Mouse (Mus musculus) heart, postnatal 0 days (tissue): Measurements from ENCODE around the gene Phactr2. TPM values are rescaled to one million over a fixed set of nuclear protein-coding genes. Genes with fewer than 3 reads are reported as not detected.

Experiments
- ATAC-seq: fragments of 200-750 bp; cut with Nextera tagmentation; 2 replicates; pipeline ENCODE4 v1.8.0; 2017; ENCODE audit warnings: low read depth, moderate number of reproducible peaks, moderate library complexity; ENCODE audit not compliant: insufficient read depth
- DNase-seq: peaks from one replicate; pipeline ENCODE4 v3.0.0-alpha.2; 2016; ENCODE audit warnings: low spot score
- H3K27ac ChIP-seq: fragments of 300-500 bp; sonication (generic); 2 replicates; pipeline ENCODE4 v1.5.1; 2014; ENCODE audit warnings: low read depth, mild to moderate bottlenecking
- H3K27me3 ChIP-seq: fragments of 300-500 bp; sonication (generic); 2 replicates; pipeline ENCODE4 v1.6.1; 2014; ENCODE audit warnings: low read length, mixed read lengths; ENCODE audit not compliant: control insufficient read depth, insufficient read depth
- H3K36me3 ChIP-seq: fragments of 300-500 bp; sonication (generic); replicated peaks from 2 replicates; pipeline ENCODE4 v1.6.1; 2014; ENCODE audit warnings: low read length, mixed read lengths; ENCODE audit not compliant: control insufficient read depth, insufficient read depth
- H3K4me1 ChIP-seq: fragments of 300-500 bp; sonication (generic); 2 replicates; pipeline ENCODE4 v1.6.1; 2014; ENCODE audit warnings: antibody characterized with exemption; ENCODE audit not compliant: control insufficient read depth, insufficient read depth
- H3K4me2 ChIP-seq: fragments of 300-500 bp; sonication (generic); 2 replicates; pipeline ENCODE4 v1.6.1; 2014; ENCODE audit warnings: low read depth, mild to moderate bottlenecking, low read length, moderate library complexity
- H3K4me3 ChIP-seq: fragments of 300-500 bp; sonication (generic); 2 replicates; pipeline ENCODE4 v1.5.1; 2014; ENCODE audit warnings: low read depth, low read length
- H3K9ac ChIP-seq: fragments of 300-500 bp; sonication (generic); replicated peaks from 2 replicates; pipeline ENCODE4 v1.6.1; 2014; ENCODE audit warnings: low read depth, low read length, mixed read lengths
- H3K9me3 ChIP-seq: fragments of 300-500 bp; sonication (generic); replicated peaks from 2 replicates; pipeline ENCODE4 v1.6.1; 2016; ENCODE audit warnings: low read length; ENCODE audit not compliant: control insufficient read depth
- CTCF ChIP-seq: IDR thresholded peaks from 2 replicates; pipeline ENCODE4 v1.5.1; 2016; ENCODE audit warnings: antibody characterized with exemption, control low read depth, low read depth
- EP300 ChIP-seq: IDR thresholded peaks from 2 replicates; pipeline ENCODE4 v1.6.1; 2016; ENCODE audit warnings: antibody characterized with exemption, low read depth
- WGBS: fragments of 180-500 bp; shearing (Covaris S2); extraction: QIAGEN DNeasy Blood & Tissue Kit; methylation state at CpG from one replicate; pipeline ENCODE4 v1.1.7; 2014; 5-methylcytosine and 5-hydroxymethylcytosine counted together
- polyA plus RNA-seq: library from polyadenylated mRNA; unstranded; fragments of >200 nt; fragmentation: Nextera tagmentation; extraction: Ambion mirVana; gene quantifications from 2 replicates; pipeline ENCODE4 v1.2.1, GENCODE M21; 2015
- total RNA-seq: library from RNA; depleted of rRNA; stranded (reverse); fragments of >200 nt; gene quantifications from 2 replicates; pipeline ENCODE4 v1.2.3, GENCODE M21; 2014; ENCODE audit warnings: low replicate concordance

Gene Phactr2
- total and polyA plus RNA-seq, 2 experiments from 2014 or later = 39.6 to 51.1 TPM

DNA sequence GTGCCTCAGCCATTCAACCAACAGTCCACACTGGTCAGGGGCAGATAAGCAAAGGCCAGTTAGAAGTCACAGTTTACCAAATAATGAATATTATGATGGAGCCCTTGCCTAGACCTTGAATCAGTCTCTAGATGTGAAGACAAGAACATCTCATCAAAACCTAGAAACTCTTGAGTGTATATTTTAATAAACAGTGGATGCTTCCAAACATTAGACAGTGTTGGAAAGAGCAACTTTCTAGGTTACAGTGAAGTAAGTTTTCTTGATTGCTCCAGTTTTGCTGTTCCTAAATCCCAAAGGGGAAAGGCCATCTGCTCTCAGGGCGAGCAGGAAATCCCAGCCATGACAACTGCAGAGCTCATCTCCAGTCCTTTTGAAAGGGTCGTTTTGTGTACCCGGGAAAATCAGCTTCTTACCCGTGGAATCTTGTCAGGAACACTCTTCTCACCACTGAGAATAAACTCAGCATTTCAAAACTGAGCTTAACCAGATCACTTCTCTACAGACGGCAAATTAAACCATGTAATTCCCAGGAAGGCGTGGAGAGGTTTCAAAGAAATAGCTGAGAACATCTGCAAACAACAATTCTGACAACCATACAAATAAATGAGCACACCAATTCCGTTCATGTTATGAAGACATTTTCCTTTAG lies 296.1 kb downstream of the Phactr2 start, which contains the start of gene Zc2hc1b:
Zc2hc1b (minus strand) TSS at position 51 of the 652 bp plus-strand sequence.
- no peaks in the 10 kb centered on the region for H3K9me3 ChIP-seq
- H3K9ac ChIP-seq = no peak within 1 kb of the TSS
- ATAC-seq = no peak
- H3K36me3 ChIP-seq = peaks cover 63% of the 10 kb centered on the region
- no peak within 1 kb of the TSS for H3K4me2 ChIP-seq
- TF ChIP-seq CTCF (no peak), EP300 (no peak)
- WGBS = 67% methylated on average over 7 of the region's 7 CpGs
- H3K4me1 ChIP-seq = no peaks in the 10 kb centered on the region
- H3K4me3 ChIP-seq = no peak within 1 kb of the TSS
- DNase-seq = no peak
- no peaks in the 10 kb centered on the region for H3K27me3 ChIP-seq
- no peak within 1 kb of the TSS for H3K27ac ChIP-seq

DNA sequence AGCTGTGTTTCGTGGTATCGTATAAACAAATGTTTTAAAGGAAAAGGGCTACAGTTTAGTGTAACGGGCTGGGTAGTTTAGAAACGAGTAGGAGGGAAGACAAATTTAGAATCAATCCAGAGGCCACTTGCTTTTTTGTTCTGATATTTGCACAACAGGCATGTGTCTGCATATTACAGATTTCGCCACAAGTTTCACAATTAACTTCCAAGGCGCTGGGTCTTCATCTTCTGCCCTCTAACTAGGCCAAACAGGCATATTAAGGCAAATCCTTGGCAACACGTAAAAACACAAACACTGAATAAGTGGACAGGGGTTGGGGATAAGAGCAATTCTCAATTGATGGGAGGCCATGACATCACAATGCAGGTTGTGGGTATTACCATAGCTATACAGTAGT lies 298.3 kb downstream of the Phactr2 start:
- no peak overlapping the region for H3K4me3 ChIP-seq
- peaks cover 41% of the 10 kb centered on the region for H3K36me3 ChIP-seq
- WGBS = 83% methylated on average over 7 of the region's 7 CpGs
- no peak overlapping the region for H3K4me2 ChIP-seq
- no peaks in the 10 kb centered on the region for H3K9me3 ChIP-seq
- no peaks in the 10 kb centered on the region for H3K4me1 ChIP-seq
- no peaks in the 10 kb centered on the region for H3K27me3 ChIP-seq
- H3K9ac ChIP-seq = no peak overlapping the region
- TF ChIP-seq CTCF = no peak
- no peak for TF ChIP-seq EP300
- H3K27ac ChIP-seq = no peak overlapping the region
- DNase-seq (no peak), ATAC-seq (no peak)

DNA sequence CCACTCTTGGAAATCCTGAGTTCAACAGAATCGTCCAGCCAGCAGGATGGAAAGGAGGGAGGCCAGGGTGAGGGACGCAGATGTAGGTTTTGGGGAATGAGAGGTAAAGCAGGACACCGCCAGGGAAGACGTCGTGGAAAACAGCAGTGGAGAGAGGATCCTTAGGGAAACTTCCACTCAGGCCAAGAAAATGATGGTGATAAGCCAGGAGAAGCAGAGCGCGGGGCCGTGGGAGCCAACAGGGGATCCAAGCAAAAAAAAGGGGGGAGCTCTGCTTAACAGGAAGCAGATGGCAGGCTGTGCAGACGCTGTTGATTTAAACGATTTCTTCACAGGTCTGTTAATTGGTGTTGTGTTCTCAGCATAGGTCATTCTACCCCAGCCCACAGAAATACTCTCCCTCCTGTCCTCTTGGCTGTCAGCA lies 301.4 kb downstream of the Phactr2 start:
- WGBS = 50% methylated on average over 10 of the region's 10 CpGs
- Histone ChIP-seq H3K27me3 (no peaks in the 10 kb centered on the region), H3K9me3 (no peaks in the 10 kb centered on the region), H3K27ac (0 out of 2 replicates have a peak overlapping the region, but pooled peaks have one; percentile 5), H3K4me2 (no peak overlapping the region), H3K36me3 (peaks cover 11% of the 10 kb centered on the region), H3K9ac (no peak overlapping the region), H3K4me3 (no peak overlapping the region), H3K4me1 (no peaks in the 10 kb centered on the region)
- ATAC-seq (no peak), DNase-seq (peak; percentile 16)
- TF ChIP-seq CTCF (no peak), EP300 (no peak)

DNA sequence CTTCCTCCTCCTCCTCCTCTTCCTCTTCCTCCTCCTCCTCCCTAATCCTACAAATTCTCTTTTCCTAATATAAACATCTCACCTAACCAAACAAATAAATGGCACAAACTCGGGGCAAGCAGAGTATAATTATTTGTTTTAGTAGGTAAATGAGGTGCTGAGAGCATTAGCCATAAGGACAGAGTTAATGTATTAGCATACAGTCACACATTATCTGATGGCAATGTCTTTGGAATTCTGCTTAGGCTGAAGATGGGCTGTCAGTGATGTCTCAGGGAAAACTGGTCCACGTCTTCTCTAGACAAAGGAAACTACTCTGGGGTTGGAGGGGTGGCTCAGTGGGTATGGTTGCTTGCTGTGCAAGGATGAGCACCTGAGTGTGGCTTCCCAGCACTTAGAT lies 302.8 kb downstream of the Phactr2 start:
- TF ChIP-seq CTCF = no peak
- TF ChIP-seq EP300 = no peak
- DNase-seq (no peak), ATAC-seq (no peak)
- Histone ChIP-seq H3K4me1 (no peaks in the 10 kb centered on the region), H3K9ac (no peak overlapping the region), H3K27me3 (no peaks in the 10 kb centered on the region), H3K27ac (no peak overlapping the region), H3K36me3 (no peaks in the 10 kb centered on the region), H3K4me3 (no peak overlapping the region), H3K4me2 (no peak overlapping the region), H3K9me3 (no peaks in the 10 kb centered on the region)
- 59% methylated on average over 2 of the region's 2 CpGs for WGBS

DNA sequence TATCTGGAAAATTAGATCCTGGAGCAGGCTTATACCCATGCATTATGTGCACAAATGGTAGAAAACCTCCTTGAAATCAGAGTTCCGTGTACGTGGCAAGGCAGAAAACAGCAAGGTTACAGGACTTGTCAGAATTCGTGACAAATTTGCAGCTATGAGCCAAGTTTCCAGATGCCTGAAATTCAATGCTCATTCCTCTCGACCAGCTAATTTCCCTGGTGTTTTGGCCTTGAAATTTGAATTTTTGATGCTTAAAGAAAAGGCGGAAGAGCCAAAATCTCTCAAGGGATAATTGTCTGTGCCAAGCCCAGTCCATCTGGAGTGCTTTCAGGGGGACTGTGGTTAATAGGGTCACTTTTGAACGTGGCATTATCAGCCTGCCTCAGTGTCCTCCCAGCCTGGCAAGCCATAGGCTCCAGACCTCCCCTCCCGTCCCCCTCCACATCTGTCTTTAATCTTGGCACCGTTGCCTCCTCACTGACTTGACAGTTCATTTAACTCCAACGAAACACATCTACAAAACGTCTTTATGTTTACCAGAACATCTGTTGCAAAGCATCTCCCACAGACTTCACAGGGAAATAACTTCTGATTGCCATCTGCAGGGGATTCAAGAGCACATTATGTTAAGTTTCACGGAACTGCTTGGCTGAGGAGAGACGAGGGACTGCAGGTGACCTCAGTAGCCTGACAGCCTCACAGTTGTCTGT lies 303.3 kb downstream of the Phactr2 start:
- Histone ChIP-seq H3K36me3 (no peaks in the 10 kb centered on the region), H3K27me3 (no peaks in the 10 kb centered on the region), H3K9ac (no peak overlapping the region), H3K4me3 (no peak overlapping the region), H3K4me2 (no peak overlapping the region), H3K9me3 (no peaks in the 10 kb centered on the region), H3K27ac (no peak overlapping the region), H3K4me1 (no peaks in the 10 kb centered on the region)
- no peak for ATAC-seq
- TF ChIP-seq CTCF = no peak
- no peak for TF ChIP-seq EP300
- peak; percentile 45 for DNase-seq
- 39% methylated on average over 12 of the region's 12 CpGs for WGBS
